Comparison of ENCODE assay signal across 24 mouse cellular contexts in the genomic region with DNA sequence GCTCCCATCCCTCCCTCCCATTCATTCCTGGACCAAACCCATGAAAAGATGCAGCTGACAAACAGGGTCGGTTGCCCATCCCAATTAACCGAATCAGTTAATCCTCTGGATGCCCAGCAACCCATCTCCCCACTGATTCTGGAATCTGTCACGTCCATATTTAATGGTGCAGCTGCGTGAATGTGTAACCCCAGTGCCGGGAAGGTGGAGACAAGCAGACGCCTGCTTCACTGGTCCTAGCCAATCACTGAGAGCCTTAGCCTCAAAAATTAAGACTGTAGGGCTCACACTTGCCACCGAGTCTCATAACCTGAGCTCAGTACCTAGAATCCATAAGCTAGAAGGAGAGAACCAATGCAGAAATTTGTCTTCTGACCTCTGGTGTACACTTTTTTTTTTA. TPM values are rescaled to one million over a fixed set of nuclear protein-coding genes. Genes with fewer than 3 reads are reported as not detected.
DNase-seq lines count a peak whose midpoint lies in the region; ATAC-seq and TF ChIP-seq lines count a peak whose summit lies in the region.
"Had no signal": no experiment of that assay in that cellular context is flagged by ENCODE, and none has a peak within 500 bp of the region (broad histone marks: within the 10 kb centered on the region; RNA-seq: fewer than 3 reads in every experiment).

No protein-coding gene starts in this region.

- H3K27ac ChIP-seq in liver, embryonic 12.5 days = no peak overlapping the region
- H3K27ac ChIP-seq in liver, postnatal 0 days (ENCODE audit: low read depth) = no peak overlapping the region
- H3K27ac ChIP-seq in midbrain, embryonic 11.5 days (ENCODE audit: low read depth, low read length) = no peak overlapping the region
- no peak overlapping the region for H3K27ac ChIP-seq in midbrain, embryonic 15.5 days
- no peak overlapping the region for H3K27ac ChIP-seq in ES-Bruce4 (ENCODE audit: insufficient read depth, low read length)
- H3K27ac ChIP-seq: embryonic facial prominence, embryonic 13.5 days; embryonic facial prominence, embryonic 15.5 days; forebrain, embryonic 10.5 days; forebrain, embryonic 12.5 days had no signal

- H3K9me3 ChIP-seq in liver, embryonic 12.5 days (replicated peaks) = no peaks in the 10 kb centered on the region
- no peaks in the 10 kb centered on the region for H3K9me3 ChIP-seq in liver, postnatal 0 days (ENCODE audit: low read length)
- H3K9me3 ChIP-seq in midbrain, embryonic 11.5 days (ENCODE audit: control insufficient read depth, low read length) = no peaks in the 10 kb centered on the region
- H3K9me3 ChIP-seq in midbrain, embryonic 15.5 days = no peaks in the 10 kb centered on the region
- no peaks in the 10 kb centered on the region for H3K9me3 ChIP-seq in ES-Bruce4 (replicated peaks; ENCODE audit: control insufficient read depth, insufficient read depth, low read length, poor library complexity, severe bottlenecking)
- H3K9me3 ChIP-seq: embryonic facial prominence, embryonic 13.5 days; embryonic facial prominence, embryonic 15.5 days; forebrain, embryonic 10.5 days; forebrain, embryonic 12.5 days had no signal

- H3K4me1 ChIP-seq in liver, embryonic 12.5 days = peaks cover 40% of the 10 kb centered on the region
- peaks cover 24% of the 10 kb centered on the region for H3K4me1 ChIP-seq in liver, postnatal 0 days (ENCODE audit: insufficient read depth)
- peaks cover 9% of the 10 kb centered on the region for H3K4me1 ChIP-seq in midbrain, embryonic 11.5 days (ENCODE audit: control insufficient read depth, insufficient read depth, low read length)
- peaks cover 21% of the 10 kb centered on the region for H3K4me1 ChIP-seq in midbrain, embryonic 15.5 days
- peaks cover 5% of the 10 kb centered on the region for H3K4me1 ChIP-seq in ES-Bruce4 (ENCODE audit: control insufficient read depth, insufficient read depth, low read length)

- no peak for DNase-seq in liver, postnatal 0 days
- DNase-seq in midbrain, embryonic 11.5 days (ENCODE audit: low spot score, missing footprints) = peak; percentile 76
- DNase-seq in A20 (ENCODE audit: low read depth, low spot score) = peak; percentile 70
- no peak for DNase-seq in spleen, postnatal 4 days (ENCODE audit: low spot score in 2 of 2)
- DNase-seq in spleen, adult 18-20 months = no peak
- DNase-seq: adrenal gland, adult 2 months; adrenal gland, postnatal 10 days; adrenal gland, postnatal 25 days; cerebellum, adult 11 months; cerebellum, adult 18-20 months; cerebellum, adult 8-10 months; cerebellum, adult 9-11 months; cerebellum, postnatal 14 days; cerebellum, postnatal 36 days had no signal

- WGBS in liver, embryonic 12.5 days (ENCODE audit: insufficient replicate concordance) = 85% methylated on average over 7 of the region's 7 CpGs
- WGBS in liver, postnatal 0 days (ENCODE audit: insufficient replicate concordance) = 85% methylated on average over 7 of the region's 7 CpGs
- WGBS in midbrain, embryonic 11.5 days = 86% methylated on average over 7 of the region's 7 CpGs
- 63% methylated on average over 7 of the region's 7 CpGs for WGBS in midbrain, embryonic 15.5 days

- H3K4me3 ChIP-seq in liver, embryonic 12.5 days = no peak overlapping the region
- H3K4me3 ChIP-seq in liver, postnatal 0 days (ENCODE audit: low read depth, low read length) = no peak overlapping the region
- H3K4me3 ChIP-seq in midbrain, embryonic 11.5 days (ENCODE audit: low read depth, low read length) = no peak overlapping the region
- H3K4me3 ChIP-seq in midbrain, embryonic 15.5 days = no peak overlapping the region
- H3K4me3 ChIP-seq in ES-Bruce4 (ENCODE audit: low read depth, low read length) = peak overlapping the region; percentile 36
- H3K4me3 ChIP-seq: embryonic facial prominence, embryonic 13.5 days; embryonic facial prominence, embryonic 15.5 days; erythroblast, embryonic 14.5 days; forebrain, embryonic 12.5 days had no signal

- H3K27me3 ChIP-seq in liver, embryonic 12.5 days (replicated peaks) = no peaks in the 10 kb centered on the region
- no peaks in the 10 kb centered on the region for H3K27me3 ChIP-seq in liver, postnatal 0 days (ENCODE audit: insufficient read depth, low read length)
- no peaks in the 10 kb centered on the region for H3K27me3 ChIP-seq in midbrain, embryonic 11.5 days (ENCODE audit: control insufficient read depth, insufficient read depth, low read length)
- no peaks in the 10 kb centered on the region for H3K27me3 ChIP-seq in midbrain, embryonic 15.5 days (replicated peaks)
- H3K27me3 ChIP-seq in ES-Bruce4 (ENCODE audit: control insufficient read depth, insufficient read depth, low read length, poor library complexity, severe bottlenecking) = no peaks in the 10 kb centered on the region
- H3K27me3 ChIP-seq: embryonic facial prominence, embryonic 13.5 days; embryonic facial prominence, embryonic 15.5 days; forebrain, embryonic 12.5 days had no signal

- H3K36me3 ChIP-seq in liver, embryonic 12.5 days = peaks cover 16% of the 10 kb centered on the region
- peaks cover 2% of the 10 kb centered on the region; the same call in 1 of the 2 replicates for H3K36me3 ChIP-seq in liver, postnatal 0 days (replicated peaks; ENCODE audit: insufficient read depth, low read length)
- H3K36me3 ChIP-seq in midbrain, embryonic 11.5 days (ENCODE audit: control insufficient read depth, insufficient read depth, low read length) = no peaks in the 10 kb centered on the region; the same call in 1 of the 2 replicates
- 0 out of 2 replicates have a peak, but pooled peaks cover 3% of the 10 kb centered on the region for H3K36me3 ChIP-seq in midbrain, embryonic 15.5 days (replicated peaks)
- H3K36me3 ChIP-seq in ES-Bruce4 (ENCODE audit: control insufficient read depth, insufficient read depth, low read length, poor library complexity, severe bottlenecking) = no peaks in the 10 kb centered on the region
- H3K36me3 ChIP-seq: forebrain, embryonic 12.5 days had no signal

- H3K9ac ChIP-seq in liver, embryonic 12.5 days = no peak overlapping the region
- H3K9ac ChIP-seq in liver, postnatal 0 days (replicated peaks) = no peak overlapping the region
- no peak overlapping the region for H3K9ac ChIP-seq in midbrain, embryonic 11.5 days (ENCODE audit: low read length)
- H3K9ac ChIP-seq in midbrain, embryonic 15.5 days = no peak overlapping the region
- peak overlapping the region; percentile 6; the same call in 1 of the 2 replicates for H3K9ac ChIP-seq in ES-Bruce4 (ENCODE audit: low read depth, poor library complexity, severe bottlenecking)
- H3K9ac ChIP-seq: embryonic facial prominence, embryonic 13.5 days; embryonic facial prominence, embryonic 15.5 days; forebrain, embryonic 12.5 days had no signal

- no peak for TF ChIP-seq POLR2A in ES-Bruce4 (IDR thresholded peaks at IDR 0.05; ENCODE audit: insufficient read depth, low read length)

- no peak for TF ChIP-seq EP300 in liver, postnatal 0 days (IDR thresholded peaks at IDR 0.05; ENCODE audit: low read depth)
- TF ChIP-seq EP300 in ES-Bruce4 (IDR thresholded peaks at IDR 0.05; ENCODE audit: insufficient read depth, low read depth, low read length) = no peak

- no peak for ATAC-seq in liver, embryonic 12.5 days
- ATAC-seq in liver, postnatal 0 days = no peak
- no peak for ATAC-seq in midbrain, embryonic 11.5 days (ENCODE audit: low FRiP score)
- no peak for ATAC-seq in midbrain, embryonic 15.5 days (replicated peaks)
- ATAC-seq: forebrain, embryonic 14.5 days; forebrain, embryonic 16.5 days had no signal

- no peak for TF ChIP-seq CTCF in liver, postnatal 0 days (IDR thresholded peaks at IDR 0.05; ENCODE audit: low read depth)
- TF ChIP-seq CTCF in ES-Bruce4 (IDR thresholded peaks at IDR 0.05; ENCODE audit: low read depth, low read length) = no peak

- peak overlapping the region; percentile 63; the same call in 1 of the 2 replicates for H3K4me2 ChIP-seq in liver, embryonic 12.5 days
- no peak overlapping the region for H3K4me2 ChIP-seq in liver, postnatal 0 days (ENCODE audit: low read depth, low read length)
- no peak overlapping the region for H3K4me2 ChIP-seq in midbrain, embryonic 11.5 days
- H3K4me2 ChIP-seq in midbrain, embryonic 15.5 days = no peak overlapping the region
- H3K4me2 ChIP-seq: embryonic facial prominence, embryonic 15.5 days; forebrain, embryonic 12.5 days had no signal

RNA-seq across cellular contexts. Expression of gene Mospd3, which starts 4.9 kb away (rescaled TPM):
- 45.5 and 48.4 TPM in 2 replicates for polyA plus RNA-seq in liver, embryonic 12.5 days (2016; fragmentation: Nextera tagmentation; extraction: Ambion mirVana)
- 26.2 and 28.3 TPM in 2 replicates for polyA plus RNA-seq in liver, postnatal 0 days (2015; fragmentation: Nextera tagmentation; extraction: Ambion mirVana)
- polyA plus RNA-seq in midbrain, embryonic 11.5 days (2014; fragmentation: Nextera tagmentation; extraction: Ambion mirVana) = 19.0 and 19.8 TPM in 2 replicates
- 66.9 and 68.2 TPM in 2 replicates for polyA plus RNA-seq in midbrain, embryonic 15.5 days (2015; fragmentation: Nextera tagmentation; extraction: Ambion mirVana)
- 20.3 and 22.4 TPM in 2 replicates for polyA plus RNA-seq in ES-Bruce4 (2011; ENCODE audit: insufficient read depth, insufficient read length, low read depth, missing spikeins)

RNA-seq across cellular contexts. Expression of gene Pcolce, which starts 17.7 kb away (rescaled TPM):
- 21.1 and 22.1 TPM in 2 replicates for polyA plus RNA-seq in liver, embryonic 12.5 days (2016; fragmentation: Nextera tagmentation; extraction: Ambion mirVana)
- 12.9 and 14.7 TPM in 2 replicates for polyA plus RNA-seq in liver, postnatal 0 days (2015; fragmentation: Nextera tagmentation; extraction: Ambion mirVana)
- polyA plus RNA-seq in midbrain, embryonic 11.5 days (2014; fragmentation: Nextera tagmentation; extraction: Ambion mirVana) = 58.8 and 61.4 TPM in 2 replicates
- polyA plus RNA-seq in midbrain, embryonic 15.5 days (2015; fragmentation: Nextera tagmentation; extraction: Ambion mirVana) = 15.1 and 16.7 TPM in 2 replicates
- 49.2 and 60.6 TPM in 2 replicates for polyA plus RNA-seq in ES-Bruce4 (2011; ENCODE audit: insufficient read depth, insufficient read length, low read depth, missing spikeins)

RNA-seq across cellular contexts. Expression of gene Tfr2, which starts 26.3 kb away (rescaled TPM):
- 51.0 and 53.9 TPM in 2 replicates for polyA plus RNA-seq in liver, embryonic 12.5 days (2016; fragmentation: Nextera tagmentation; extraction: Ambion mirVana)
- polyA plus RNA-seq in liver, postnatal 0 days (2015; fragmentation: Nextera tagmentation; extraction: Ambion mirVana) = 148 and 157 TPM in 2 replicates
- polyA plus RNA-seq in midbrain, embryonic 11.5 days (2014; fragmentation: Nextera tagmentation; extraction: Ambion mirVana) = 2.0 and 2.1 TPM in 2 replicates
- polyA plus RNA-seq in midbrain, embryonic 15.5 days (2015; fragmentation: Nextera tagmentation; extraction: Ambion mirVana) = 6.2 and 7.9 TPM in 2 replicates
- 2.3 and 5.4 TPM in 2 replicates for polyA plus RNA-seq in ES-Bruce4 (2011; ENCODE audit: insufficient read depth, insufficient read length, low read depth, missing spikeins)

RNA-seq across cellular contexts. Expression of gene Fbxo24, which starts 32.9 kb away (rescaled TPM):
- polyA plus RNA-seq in liver, embryonic 12.5 days (2016; fragmentation: Nextera tagmentation; extraction: Ambion mirVana) = 0.10 TPM in 1 of 2 replicates, not detected in the other
- polyA plus RNA-seq in liver, postnatal 0 days (2015; fragmentation: Nextera tagmentation; extraction: Ambion mirVana) = not detected in 2 replicates
- polyA plus RNA-seq in midbrain, embryonic 11.5 days (2014; fragmentation: Nextera tagmentation; extraction: Ambion mirVana) = 0.10 and 0.16 TPM in 2 replicates
- polyA plus RNA-seq in midbrain, embryonic 15.5 days (2015; fragmentation: Nextera tagmentation; extraction: Ambion mirVana) = 0.13 and 0.17 TPM in 2 replicates
- 0.48 and 0.94 TPM in 2 replicates for polyA plus RNA-seq in ES-Bruce4 (2011; ENCODE audit: insufficient read depth, insufficient read length, low read depth, missing spikeins)
- polyA plus RNA-seq: erythroblast, embryonic 14.5 days had no signal

RNA-seq across cellular contexts. Expression of gene Lrch4, which starts 33.0 kb away (rescaled TPM):
- 33.4 and 36.0 TPM in 2 replicates for polyA plus RNA-seq in liver, embryonic 12.5 days (2016; fragmentation: Nextera tagmentation; extraction: Ambion mirVana)
- polyA plus RNA-seq in liver, postnatal 0 days (2015; fragmentation: Nextera tagmentation; extraction: Ambion mirVana) = 24.1 and 24.3 TPM in 2 replicates
- polyA plus RNA-seq in midbrain, embryonic 11.5 days (2014; fragmentation: Nextera tagmentation; extraction: Ambion mirVana) = 27.3 and 28.3 TPM in 2 replicates
- polyA plus RNA-seq in midbrain, embryonic 15.5 days (2015; fragmentation: Nextera tagmentation; extraction: Ambion mirVana) = 18.8 and 19.1 TPM in 2 replicates
- 25.1 and 28.6 TPM in 2 replicates for polyA plus RNA-seq in ES-Bruce4 (2011; ENCODE audit: insufficient read depth, insufficient read length, low read depth, missing spikeins)

Comparison
In these comparisons a context has a peak if more than half of its experiments do, and no peak if none do; other contexts are left out.
1. DNase-seq: peak in midbrain, embryonic 11.5 days (single experiment) and A20 (single experiment); none in liver, postnatal 0 days (single experiment), spleen, postnatal 4 days (0 of 2) and spleen, adult 18-20 months (0 of 2).